Mouse (Mus musculus): Measurements from ENCODE around the gene Clspn.
"Not testable (repeated sequence)": the region's sequence is repeated elsewhere in the genome, so short reads cannot be mapped to it uniquely, and the experiment has no call there.

The Clspn gene

GRCm38 (mm10) chr4:126556809-126557711 is at the start of gene Clspn:
TSS of gene Clspn (plus strand) at chr4:126556935.
- in situ Hi-C loops (cut with MseI, MboI): no loop called here

- in situ Hi-C loops (cut with MseI, MboI): no loop called here
These were observed 48.4 kb upstream of the Clspn start for GRCm38 (mm10) chr4:126508110-126508899.

GRCm38 (mm10) chr4:126509072-126509471 is 47.7 kb upstream of the Clspn start:
- in situ Hi-C loops (cut with MseI, MboI): no loop called here

GRCm38 (mm10) chr4:126511013-126511412 is 45.7 kb upstream of the Clspn start:
- in situ Hi-C loops (cut with MseI, MboI): no loop called here

- in situ Hi-C loops (cut with MseI, MboI): no loop called here
These were observed 44.2 kb upstream of the Clspn start for GRCm38 (mm10) chr4:126512308-126513066.

- in situ Hi-C loops (cut with MseI, MboI): no loop called here
These were observed 30.6 kb upstream of the Clspn start for GRCm38 (mm10) chr4:126526164-126526563.

- in situ Hi-C loops (cut with MseI, MboI): no loop called here
These were observed 29.9 kb upstream of the Clspn start for GRCm38 (mm10) chr4:126526828-126527227.

GRCm38 (mm10) chr4:126532292-126532691 is 24.4 kb upstream of the Clspn start:
- in situ Hi-C loops (cut with MseI, MboI): no loop called here

GRCm38 (mm10) chr4:126532827-126533728 is 23.7 kb upstream of the Clspn start, which contains the start of gene Ago4:
TSS of gene Ago4 (minus strand) at chr4:126533472.
- in situ Hi-C loops (cut with MseI, MboI): no loop called here

GRCm38 (mm10) chr4:126533729-126534070 is 23.0 kb upstream of the Clspn start:
- in situ Hi-C loops (cut with MseI, MboI): no loop called here

- in situ Hi-C loops (cut with MseI, MboI): not testable (repeated sequence)
These were observed 21.1 kb upstream of the Clspn start for GRCm38 (mm10) chr4:126535631-126536030.

GRCm38 (mm10) chr4:126536865-126537264 is 19.9 kb upstream of the Clspn start:
- in situ Hi-C loops (cut with MseI, MboI): no loop called here

GRCm38 (mm10) chr4:126540487-126541071 is 16.2 kb upstream of the Clspn start:
- in situ Hi-C loops (cut with MseI, MboI): no loop called here

GRCm38 (mm10) chr4:126542838-126543237 is 13.9 kb upstream of the Clspn start:
- in situ Hi-C loops (cut with MseI, MboI): no loop called here

GRCm38 (mm10) chr4:126545016-126545415 is 11.7 kb upstream of the Clspn start:
- in situ Hi-C loops (cut with MseI, MboI): no loop called here

GRCm38 (mm10) chr4:126545703-126546102 is 11.0 kb upstream of the Clspn start:
- in situ Hi-C loops (cut with MseI, MboI): no loop called here

- in situ Hi-C loops (cut with MseI, MboI): no loop called here
These were observed 10.6 kb upstream of the Clspn start for GRCm38 (mm10) chr4:126546183-126546582.

GRCm38 (mm10) chr4:126552136-126552535 is 4.6 kb upstream of the Clspn start:
- in situ Hi-C loops (cut with MseI, MboI): no loop called here

GRCm38 (mm10) chr4:126553105-126553504 is 3.6 kb upstream of the Clspn start:
- in situ Hi-C loops (cut with MseI, MboI): no loop called here

GRCm38 (mm10) chr4:126553685-126554084 is 3.0 kb upstream of the Clspn start:
- in situ Hi-C loops (cut with MseI, MboI): no loop called here
